Mouse (Mus musculus) Patski (cell line): ENCODE results near the gene Rpl18a. TPM values are rescaled to one million over a fixed set of nuclear protein-coding genes. Genes with fewer than 3 reads are reported as not detected.
A peak's percentile ranks its signal among the peaks of the same experiment; 100 is the strongest.

Experiments
- ATAC-seq: fragments of 100-300 bp; one replicate; pipeline ENCODE4 v1.8.0; 2021
- CTCF ChIA-PET: fragments of 350-600 bp; sonication (Branson Sonifier 250); formaldehyde crosslinking; loops from one replicate; lab custom pipeline; 2022; ENCODE audit warnings: inconsistent platforms; lab: Charles Lee
- POLR2A ChIA-PET: fragments of 350-600 bp; sonication (Branson Sonifier 250); formaldehyde crosslinking; loops from one replicate; lab custom pipeline; 2022; ENCODE audit warnings: antibody characterized with exemption, inconsistent platforms; lab: Charles Lee
- DNase-seq: peaks from one replicate; pipeline ENCODE4 v3.0.0-alpha.2; 2011; ENCODE audit warnings: low read depth, low spot score
- H3K27me3 ChIP-seq: fragments of 371-371 bp; one replicate; pipeline ENCODE4 v1.5.1; 2021
- CTCF ChIP-seq: fragments of 100-300 bp; IDR thresholded peaks from one replicate; pipeline ENCODE4 v1.5.1; 2021
- in situ Hi-C: fragments of 300-500 bp; cut with MboI; formaldehyde crosslinking; loops from 3 replicates; pipeline ENCODE4 v1.11.1; 2018; ENCODE audit warnings: low pct_unique_long_range_greater_than_20kb, mixed read lengths
- polyA plus RNA-seq: library from polyadenylated mRNA; unstranded; gene quantifications from one replicate; pipeline ENCODE4 v1.2.3, GENCODE M21; 2021

Rpl18a gene
- polyA plus RNA-seq, 1 experiment from 2014 or later = 1,930 TPM

DNA sequence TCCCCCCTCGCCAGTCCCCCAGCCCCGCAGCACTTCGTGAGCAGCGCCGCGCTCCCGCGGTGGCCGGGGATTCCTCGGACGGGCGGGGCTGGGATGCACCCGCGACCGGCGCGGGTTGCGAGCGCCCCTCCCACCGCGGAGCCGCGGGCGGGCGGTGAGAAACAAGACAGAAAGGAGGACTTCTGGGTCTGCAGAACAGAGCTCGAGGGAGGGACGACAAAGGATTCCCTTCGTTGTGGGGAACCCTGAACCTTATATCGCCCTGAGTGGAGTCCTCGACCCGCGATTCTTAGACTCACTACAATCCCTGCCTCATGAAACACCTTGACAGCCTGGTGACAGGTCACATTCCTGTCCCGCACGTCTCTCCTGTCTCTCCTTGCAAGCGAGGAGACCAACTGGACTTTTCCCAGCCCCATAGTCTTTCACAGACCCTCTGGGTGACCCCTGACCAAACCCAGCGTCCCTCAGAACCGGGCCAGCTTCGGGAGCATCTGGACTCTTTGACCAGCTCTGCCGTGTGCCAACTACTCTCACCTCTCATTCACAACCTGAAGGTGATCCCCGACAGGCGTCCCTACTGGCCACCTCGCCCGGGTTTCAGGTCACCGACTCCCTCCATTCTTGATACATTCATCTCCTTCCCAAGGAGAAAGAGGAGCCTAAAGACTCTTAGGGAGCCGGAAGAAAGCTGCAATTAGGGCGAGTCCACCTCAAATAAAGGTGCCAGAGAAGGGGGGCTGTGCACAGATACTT, 33.1 kb downstream of the Rpl18a start:
- ATAC-seq (no peak), DNase-seq (no peak)
- no peaks in the 10 kb centered on the region for H3K27me3 ChIP-seq
- CTCF ChIA-PET = interaction anchor here (3.5 kb wide), 1 partner anchor 19 kb away, joined by 16 read pairs; no protein-coding TSS in a partner anchor
- POLR2A ChIA-PET = no interaction called here
- TF ChIP-seq CTCF = no peak
- in situ Hi-C loops = no loop called here

DNA sequence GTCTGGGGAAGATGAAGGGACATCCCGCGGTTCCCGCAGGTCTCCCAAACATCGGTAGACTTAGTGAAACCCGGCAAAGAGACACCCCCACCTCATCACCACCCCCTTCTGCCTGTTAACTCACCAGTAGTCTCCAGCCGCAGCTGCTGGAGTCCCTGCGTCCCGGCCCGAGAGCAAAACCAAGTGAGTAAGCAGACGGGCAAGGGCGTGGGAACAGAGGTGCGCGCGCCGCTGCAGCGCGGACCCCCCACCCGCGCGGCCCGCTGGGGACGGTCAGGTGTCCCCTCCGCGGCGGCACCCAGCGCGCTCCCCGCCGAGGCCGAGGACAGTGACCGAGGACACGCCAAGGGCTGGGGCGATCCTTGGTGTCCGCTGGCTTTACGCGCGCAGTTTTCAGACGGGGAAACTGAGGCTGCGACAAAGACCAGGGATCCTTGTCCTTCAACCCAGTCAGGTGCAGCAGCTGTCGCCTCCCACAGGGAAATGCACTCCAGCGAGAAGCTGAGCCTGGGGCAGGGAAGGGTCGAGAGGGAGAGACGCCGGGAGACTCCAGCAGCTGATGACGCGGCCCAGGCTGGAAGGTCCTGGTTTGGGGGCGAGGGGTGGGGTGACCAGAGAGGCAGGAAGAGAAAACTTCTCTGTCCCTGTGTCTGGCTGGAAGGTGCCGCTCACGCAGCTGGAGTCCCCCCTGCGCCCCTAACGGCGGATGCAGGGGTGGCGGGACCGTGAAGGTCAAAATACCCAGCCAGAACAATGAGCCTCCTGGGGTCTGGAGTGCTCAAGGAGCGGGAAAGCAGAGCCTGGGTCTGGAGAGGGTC, 34.2 kb downstream of the Rpl18a start, which contains the start of gene Kcnn1:
Kcnn1 (minus strand) TSS at position 435 of the 818 bp plus-strand sequence.
- ATAC-seq (no peak), DNase-seq (no peak)
- ChIA-PET CTCF (interaction anchor here (2.0 kb wide), 1 partner anchor 18 kb away, joined by 10 read pairs; no protein-coding TSS in a partner anchor), POLR2A (interaction anchor here (1.4 kb wide), 1 partner anchor 19 kb away, joined by 3 read pairs; no protein-coding TSS in a partner anchor)
- no peak for TF ChIP-seq CTCF
- in situ Hi-C loops = no loop called here
- no peaks in the 10 kb centered on the region for H3K27me3 ChIP-seq

DNA sequence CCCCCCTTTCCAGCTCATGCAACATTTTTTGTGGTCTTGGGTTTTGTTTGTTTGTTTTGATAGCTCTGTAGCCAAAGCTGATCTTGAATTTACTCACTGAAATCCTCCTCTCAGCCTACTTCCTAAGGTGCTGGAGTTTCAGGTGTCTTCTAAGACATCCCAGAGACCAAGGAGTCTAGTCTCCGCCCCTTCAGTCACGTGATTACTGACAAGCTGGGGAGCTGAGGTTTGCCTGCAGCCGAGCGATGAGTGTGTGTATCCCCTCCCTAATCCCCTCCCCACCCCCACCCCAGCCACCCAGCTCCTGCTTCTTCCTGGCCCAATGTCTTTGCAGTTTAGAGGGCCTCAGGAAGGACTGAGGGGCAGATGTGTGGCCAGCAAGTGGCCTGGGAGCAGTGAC, 39.7 kb downstream of the Rpl18a start:
- ChIA-PET CTCF (interaction anchor here (1.0 to 2.0 kb wide), 5 partner anchors 12 to 16 kb away, joined by 3 to 17 read pairs (median 4); no protein-coding TSS in a partner anchor), POLR2A (interaction anchor here (0.7 kb wide), 1 partner anchor 13 kb away, joined by 3 read pairs; no protein-coding TSS in a partner anchor)
- in situ Hi-C loops = no loop called here
- ATAC-seq (no peak), DNase-seq (no peak)
- TF ChIP-seq CTCF = no peak
- H3K27me3 ChIP-seq = no peaks in the 10 kb centered on the region

DNA sequence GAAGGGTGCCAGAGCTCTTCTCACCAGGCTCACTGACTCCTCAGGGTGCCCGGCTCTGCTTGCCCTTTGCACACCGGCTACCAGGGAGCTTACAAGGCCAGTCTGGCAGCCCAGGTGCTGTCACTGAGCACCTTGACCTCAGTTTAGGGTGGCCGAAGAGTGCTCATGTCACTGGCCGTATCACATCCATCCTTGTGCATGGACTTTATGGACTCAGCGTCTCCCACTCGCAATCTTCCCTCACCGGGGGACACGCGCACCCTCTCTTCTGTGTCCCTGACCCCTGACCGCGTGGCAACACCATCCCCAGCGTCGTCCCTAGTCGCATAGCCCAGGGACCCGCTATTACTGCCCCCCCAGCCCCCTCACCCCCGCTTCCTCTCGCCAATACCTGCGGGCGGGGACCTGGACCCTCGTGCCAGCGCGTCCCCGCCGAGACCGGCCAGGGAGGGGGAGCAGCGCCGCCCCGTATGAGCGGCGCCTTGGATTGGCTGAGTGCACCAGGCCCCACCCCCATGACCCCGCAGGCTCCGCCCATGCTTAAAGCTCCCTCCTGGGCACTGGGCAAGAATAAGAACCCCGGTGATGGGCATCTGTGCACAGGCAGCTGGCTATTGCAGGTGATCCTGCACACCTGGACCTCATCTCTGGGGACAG, 40.5 kb downstream of the Rpl18a start:
- POLR2A ChIA-PET = interaction anchor here (0.7 to 1.0 kb wide), 2 partner anchors 12 to 15 kb away, joined by 3 read pairs; no protein-coding TSS in a partner anchor
- CTCF ChIA-PET = interaction anchor here (1.0 to 2.0 kb wide), 6 partner anchors 12 to 17 kb away, joined by 3 to 17 read pairs (median 4); no protein-coding TSS in a partner anchor
- DNase-seq = no peak
- H3K27me3 ChIP-seq = no peaks in the 10 kb centered on the region
- TF ChIP-seq CTCF = no peak
- ATAC-seq = peak; percentile 71
- in situ Hi-C loops = no loop called here

DNA sequence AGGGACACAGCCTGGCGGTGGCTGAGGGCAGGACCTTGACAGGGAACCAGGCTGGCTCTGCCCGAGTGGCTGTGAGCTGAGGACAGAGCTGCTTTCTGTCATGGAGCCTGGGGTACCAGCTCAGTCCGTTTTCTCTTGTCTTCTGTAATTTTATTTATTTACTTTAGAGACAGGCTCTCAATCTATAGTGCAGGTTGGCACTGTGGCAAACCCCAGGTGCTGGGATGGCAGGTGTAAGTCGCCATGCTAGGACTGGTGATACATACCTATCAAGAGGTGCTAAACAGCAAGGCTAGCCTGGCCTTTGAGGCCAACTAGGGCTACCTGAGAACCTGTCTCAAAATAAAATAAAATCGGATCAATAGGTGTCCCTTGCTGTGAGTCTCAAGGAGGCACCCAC, 41.2 kb downstream of the Rpl18a start:
- in situ Hi-C loops = no loop called here
- no peak for TF ChIP-seq CTCF
- no peaks in the 10 kb centered on the region for H3K27me3 ChIP-seq
- CTCF ChIA-PET = interaction anchor here (1.4 to 2.0 kb wide), 4 partner anchors 11 to 14 kb away, joined by 3 to 8 read pairs (median 4); no protein-coding TSS in a partner anchor
- DNase-seq (no peak), ATAC-seq (no peak)
- POLR2A ChIA-PET = interaction anchor here (1.0 kb wide), 1 partner anchor 16 kb away, joined by 3 read pairs; no protein-coding TSS in a partner anchor

DNA sequence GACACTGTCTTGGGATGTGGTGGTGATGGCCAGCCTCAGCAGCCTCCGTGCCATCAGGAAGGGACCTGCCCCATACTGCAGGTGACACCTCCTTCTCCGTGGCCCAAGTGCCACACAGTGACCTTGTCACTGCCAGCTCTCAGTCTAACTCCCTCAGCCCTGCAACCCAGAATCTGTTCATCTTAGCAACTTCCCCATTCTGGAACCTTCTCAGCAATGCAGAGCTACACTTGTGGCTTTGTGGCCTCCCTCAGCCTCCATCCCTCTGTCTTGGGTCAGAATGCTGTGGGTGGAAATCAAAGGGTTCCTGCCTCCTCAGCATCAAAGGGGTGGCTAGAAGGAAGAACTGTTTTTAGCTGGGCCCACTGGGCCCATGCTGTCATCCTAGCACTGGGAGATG, 43.3 kb downstream of the Rpl18a start:
- no peak for TF ChIP-seq CTCF
- ATAC-seq (no peak), DNase-seq (no peak)
- CTCF ChIA-PET = interaction anchor here (1.1 to 1.4 kb wide), 3 partner anchors 9 to 16 kb away, joined by 3 to 5 read pairs (median 4); no protein-coding TSS in a partner anchor
- no peaks in the 10 kb centered on the region for H3K27me3 ChIP-seq
- in situ Hi-C loops = no loop called here
- POLR2A ChIA-PET = no interaction called here

DNA sequence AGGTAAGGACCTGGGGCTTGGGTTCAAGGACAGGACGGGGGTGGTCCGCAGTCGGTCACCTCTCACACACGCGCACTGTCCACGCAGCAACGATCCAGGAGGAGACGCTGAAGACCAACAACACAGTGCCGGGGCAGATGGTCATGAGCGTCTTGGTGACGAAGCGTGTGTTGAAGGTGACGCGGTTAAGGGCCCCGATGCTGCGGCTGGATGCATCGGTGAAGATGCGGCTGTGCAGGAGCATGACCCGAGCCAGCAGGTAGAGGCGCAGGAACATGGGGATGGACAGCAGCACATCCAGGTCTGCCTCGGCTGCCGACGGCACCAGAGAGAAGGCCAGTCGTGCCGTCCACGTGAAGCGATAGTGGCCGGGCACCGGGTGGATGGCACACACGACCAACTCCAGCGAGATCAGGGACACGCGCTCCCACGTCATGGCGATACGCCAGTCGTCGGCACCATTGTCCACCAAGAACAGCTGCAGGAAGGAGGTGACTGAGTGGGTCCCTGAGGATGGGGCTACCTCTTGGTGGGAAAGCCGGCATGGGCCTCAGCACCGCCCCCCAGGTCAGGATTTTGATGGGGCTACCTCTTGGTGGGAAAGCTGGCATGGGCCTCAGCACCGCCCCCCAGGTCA, 44.5 kb downstream of the Rpl18a start:
- in situ Hi-C loops = no loop called here
- ATAC-seq = no peak
- no peaks in the 10 kb centered on the region for H3K27me3 ChIP-seq
- ChIA-PET CTCF (interaction anchor here (1.1 kb wide), 1 partner anchor 8 kb away, joined by 3 read pairs; no protein-coding TSS in a partner anchor), POLR2A (no interaction called here)
- no peak for TF ChIP-seq CTCF
- DNase-seq = no peak

DNA sequence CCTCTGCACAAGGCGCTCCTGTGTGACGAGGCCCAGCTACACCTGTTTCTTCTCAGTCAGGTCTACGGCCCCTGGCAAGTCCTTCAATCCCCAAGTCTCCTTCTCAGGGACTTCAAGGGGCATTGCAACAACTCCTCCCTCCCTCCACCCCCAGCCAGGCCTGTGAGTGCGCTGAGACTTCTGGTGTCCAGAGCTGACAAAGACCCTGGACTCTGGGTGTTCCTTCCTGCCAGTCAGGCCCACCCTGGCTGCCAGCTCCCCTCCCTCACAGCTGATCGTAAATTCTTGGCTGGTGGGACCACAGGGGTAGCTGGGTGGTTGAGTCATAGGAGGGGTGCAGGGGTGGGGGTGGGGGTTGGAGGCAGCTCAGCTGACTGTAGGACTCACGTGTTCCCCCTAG, 45.4 kb downstream of the Rpl18a start:
- ChIA-PET CTCF (no interaction called here), POLR2A (no interaction called here)
- TF ChIP-seq CTCF = no peak
- in situ Hi-C loops = no loop called here
- H3K27me3 ChIP-seq = no peaks in the 10 kb centered on the region
- DNase-seq = no peak
- ATAC-seq = no peak

DNA sequence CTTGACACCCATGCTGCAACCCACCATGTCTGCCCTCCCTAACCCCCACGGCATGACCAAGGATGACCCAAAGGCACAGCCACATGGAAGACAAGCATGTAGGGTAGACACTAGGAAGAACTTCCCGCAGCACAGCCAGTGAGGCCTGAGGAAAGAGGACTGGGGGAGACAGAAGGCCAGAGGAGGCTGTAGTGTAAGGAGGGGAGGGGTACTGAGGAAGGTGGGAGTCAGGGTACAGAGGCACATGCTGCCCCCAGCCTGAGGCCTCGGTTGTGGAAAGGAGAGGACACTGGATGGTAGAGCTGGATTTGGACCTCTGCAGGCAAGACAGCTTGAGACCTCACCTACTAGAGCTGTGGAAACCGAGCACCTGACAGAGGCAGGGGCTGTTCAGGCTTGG, 46.3 kb downstream of the Rpl18a start:
- CTCF ChIA-PET = no interaction called here

More for the DNA sequence above, 46.3 kb downstream of the Rpl18a start:
- DNase-seq (no peak), ATAC-seq (no peak)
- POLR2A ChIA-PET = interaction anchor here (0.6 kb wide), 1 partner anchor 498 kb away, joined by 3 read pairs; no protein-coding TSS in a partner anchor
- in situ Hi-C loops = no loop called here
- no peaks in the 10 kb centered on the region for H3K27me3 ChIP-seq
- no peak for TF ChIP-seq CTCF
